Mouse (Mus musculus): Measurements from ENCODE around the gene Eif4b.

DNA sequence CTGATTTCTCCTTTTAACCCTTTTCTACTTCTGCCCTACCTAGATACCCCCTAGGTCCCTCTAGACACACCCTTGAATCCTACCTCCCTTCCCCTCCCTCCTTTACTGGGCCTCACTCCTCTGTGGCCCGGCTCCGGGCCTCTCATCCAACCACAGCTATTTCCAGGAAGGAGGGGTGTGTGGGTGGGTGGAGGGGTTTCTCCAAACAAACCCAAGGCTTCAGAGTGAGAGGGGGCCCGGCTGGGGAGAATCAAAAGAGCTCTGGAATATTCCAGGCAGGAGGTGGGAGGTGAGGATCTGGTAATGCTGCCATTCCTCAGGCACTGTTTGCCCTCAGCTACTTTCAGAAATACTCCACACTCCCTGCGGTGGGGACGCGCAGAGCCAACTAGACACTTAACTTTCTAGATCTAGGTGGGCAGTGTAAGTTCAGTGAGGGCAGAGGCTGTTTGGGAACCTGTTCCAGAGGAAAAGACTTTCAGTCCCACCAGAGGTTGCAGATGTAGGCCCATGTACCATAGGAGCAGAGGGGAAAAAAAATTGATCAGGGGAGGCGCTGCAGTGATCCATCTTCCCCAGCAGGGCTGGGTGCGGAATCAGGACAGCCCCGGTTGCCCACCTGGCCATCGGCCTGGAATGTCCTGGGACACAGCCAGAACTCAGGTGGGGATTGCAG is 27.6 kb downstream of the Eif4b start:
- no peak for TF ChIP-seq CTCF (IDR thresholded peaks at IDR 0.05; ENCODE audit: borderline replicate concordance, control insufficient read depth, extremely low read depth, insufficient read depth, low read length, poor library complexity)
- no peak for TF ChIP-seq POLR2A (IDR thresholded peaks at IDR 0.05; ENCODE audit: control insufficient read depth, extremely low read depth, insufficient read depth, low read length, poor library complexity)

All from thymus, adult 2 months (tissue).